Mouse (Mus musculus): Measurements from ENCODE around the gene Tmprss4.

DNA sequence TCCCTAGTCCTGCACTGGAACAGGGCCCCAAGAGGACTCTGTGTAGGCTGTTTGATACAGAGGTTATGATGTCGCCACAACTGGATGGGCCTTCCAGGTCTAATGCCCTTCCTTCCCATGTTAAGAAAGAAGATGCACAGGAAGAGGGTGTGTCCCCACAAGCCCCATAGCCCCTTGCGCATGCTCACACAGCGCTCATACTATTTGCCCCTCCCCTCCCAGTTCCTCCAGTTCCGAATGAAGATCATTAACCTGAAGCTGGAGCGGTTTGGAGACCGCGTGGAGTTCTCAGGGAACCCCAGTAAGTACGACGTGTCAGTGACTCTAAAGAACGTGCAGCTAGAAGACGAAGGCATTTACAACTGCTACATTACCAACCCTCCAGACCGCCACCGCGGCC, 78.7 kb downstream of the Tmprss4 start:
- no peak for TF ChIP-seq CTCF (conservative IDR thresholded peaks at IDR 0.05; ENCODE audit: insufficient read depth, insufficient read length, low read depth, low read length)
- TF ChIP-seq POLR2A (IDR thresholded peaks at IDR 0.05; ENCODE audit: low read depth, low read length) = no peak
